Mouse (Mus musculus): ENCODE data around the gene Vmn1r131.
"Not testable (repeated sequence)": the region's sequence is repeated elsewhere in the genome, so short reads cannot be mapped to it uniquely, and the experiment has no call there.

Gene Vmn1r131

GRCm38 (mm10) chr7:21545990-21546389, at the start of gene Vmn1r131:
Gene Vmn1r131 (minus strand): TSS chr7:21546090.
- DNase-seq (ENCODE audit: low spot score), result not testable (repeated sequence)

GRCm38 (mm10) chr7:21511480-21511879, 34.4 kb downstream of the Vmn1r131 start, which contains the start of gene Vmn1r130:
Gene Vmn1r130 (plus strand): TSS chr7:21511780.
- DNase-seq (ENCODE audit: low spot score), result not testable (repeated sequence)

All from lung, postnatal 25 days (tissue).